Mouse (Mus musculus) NIH3T3 (cell line): Measurements from ENCODE around the gene Cd82.

ENCODE experiments used
- DNase-seq: peaks from one replicate; pipeline ENCODE4 v3.0.0-alpha.2; 2012; ENCODE audit warnings: low read depth

Cd82 gene

GRCm38 (mm10) chr2:93415281-93415680, 47.7 kb downstream of the Cd82 start:
- DNase-seq, result no peak

DNA sequence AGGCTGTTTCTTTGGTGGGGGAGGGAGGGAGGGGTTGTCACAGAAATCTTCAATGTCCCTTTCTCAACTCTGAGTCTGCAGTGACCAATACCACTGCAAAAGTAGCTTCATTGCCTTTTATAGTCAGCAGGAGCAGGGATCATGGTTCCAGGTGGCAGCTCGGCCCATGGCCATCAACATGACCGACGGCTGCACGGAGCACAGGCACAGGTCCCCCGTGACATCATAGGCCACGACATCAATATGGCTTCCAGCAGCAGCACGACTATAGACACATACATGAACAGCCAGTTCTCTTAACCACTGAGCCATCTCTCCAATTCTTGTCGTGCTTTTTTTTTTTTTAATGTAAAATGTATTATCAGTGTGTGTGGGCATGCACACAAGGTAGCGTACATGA, 48.8 kb downstream of the Cd82 start:
- no peak for DNase-seq

DNA sequence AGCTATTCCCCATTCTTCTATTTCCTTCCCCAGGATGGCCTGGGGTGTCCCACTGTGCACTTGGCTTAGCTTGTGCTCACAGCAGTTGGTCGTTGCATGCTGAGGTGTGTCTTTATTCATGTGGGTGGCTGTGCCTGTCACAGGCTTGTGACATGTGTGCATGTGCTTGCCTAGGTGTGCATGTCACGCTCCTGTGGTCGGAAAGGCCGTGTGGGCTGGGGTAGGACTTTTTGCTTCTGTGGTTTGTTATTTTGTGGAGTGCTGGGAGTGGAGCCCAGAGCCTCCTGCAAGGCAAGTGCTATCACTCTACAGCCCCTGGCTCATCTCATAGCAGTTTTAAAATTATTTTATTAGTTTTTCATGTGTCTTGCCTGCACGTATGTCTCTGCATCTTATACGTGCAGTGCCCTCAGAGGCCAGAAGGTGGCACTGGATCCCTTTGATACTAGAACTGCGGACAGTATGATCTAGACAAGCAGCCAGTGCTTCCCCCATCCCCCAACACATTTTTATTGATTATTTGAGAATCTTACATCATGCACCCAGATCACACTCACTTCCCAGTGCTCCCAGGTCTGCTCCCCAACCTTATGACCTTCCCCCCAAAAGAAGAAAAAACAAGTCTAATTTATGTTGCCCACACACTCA, 49.4 kb downstream of the Cd82 start:
- DNase-seq, result peak; percentile 73

GRCm38 (mm10) chr2:93412101-93412500, 50.8 kb downstream of the Cd82 start:
- DNase-seq, result no peak

- no peak for DNase-seq
Observed at GRCm38 (mm10) chr2:93410899-93411570, 51.9 kb downstream of the Cd82 start.

DNA sequence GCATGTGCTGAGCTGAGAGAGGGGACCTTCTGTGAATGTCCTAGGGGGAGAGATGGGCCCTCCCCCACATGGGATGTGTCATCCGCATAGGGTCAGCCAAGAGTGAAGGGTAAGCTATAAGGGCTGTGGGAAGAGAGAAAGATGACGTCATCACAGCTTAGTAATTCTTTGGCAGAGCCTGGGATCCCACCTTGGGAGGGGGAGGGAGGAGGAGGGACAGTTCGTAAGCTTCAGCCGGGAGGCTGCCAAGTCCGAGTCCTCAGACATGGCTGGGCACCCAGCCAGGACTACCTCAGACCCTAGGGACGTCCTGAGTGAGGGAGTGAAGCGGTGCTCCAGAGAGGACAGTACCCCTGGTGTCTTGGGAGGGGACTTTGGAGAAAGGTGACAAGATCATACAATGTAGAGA, 57.9 kb downstream of the Cd82 start:
- peak; percentile 63 for DNase-seq

- no peak for DNase-seq
Observed at GRCm38 (mm10) chr2:93404169-93404568, 58.8 kb downstream of the Cd82 start.

DNA sequence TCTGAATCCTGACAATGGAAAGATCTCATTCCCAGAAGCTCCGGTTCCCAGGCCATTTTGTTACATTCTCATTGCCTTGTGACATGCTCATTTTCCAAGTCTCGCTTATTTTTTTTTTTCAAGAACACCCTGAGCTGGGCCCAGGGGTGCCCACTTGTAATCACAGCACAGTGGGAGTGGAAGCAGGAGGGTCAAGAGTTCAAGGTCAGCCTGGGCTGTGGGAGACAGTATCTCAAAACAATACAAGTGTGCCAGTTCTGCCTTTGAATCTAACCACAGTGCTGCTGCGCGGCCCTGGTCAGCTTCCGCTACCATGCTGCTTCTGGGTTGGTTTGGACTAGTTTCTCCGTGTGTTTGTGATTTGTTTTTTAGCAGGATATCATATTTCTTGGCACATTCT, 59.7 kb downstream of the Cd82 start:
- no peak for DNase-seq

GRCm38 (mm10) chr2:93391198-93391597, 71.7 kb downstream of the Cd82 start:
- DNase-seq, result no peak

GRCm38 (mm10) chr2:93390170-93390926, 72.6 kb downstream of the Cd82 start:
- no peak for DNase-seq

- DNase-seq, result no peak
Observed at GRCm38 (mm10) chr2:93386958-93387357, 76.0 kb downstream of the Cd82 start.

GRCm38 (mm10) chr2:93383831-93384230, 79.1 kb downstream of the Cd82 start:
- no peak for DNase-seq

DNA sequence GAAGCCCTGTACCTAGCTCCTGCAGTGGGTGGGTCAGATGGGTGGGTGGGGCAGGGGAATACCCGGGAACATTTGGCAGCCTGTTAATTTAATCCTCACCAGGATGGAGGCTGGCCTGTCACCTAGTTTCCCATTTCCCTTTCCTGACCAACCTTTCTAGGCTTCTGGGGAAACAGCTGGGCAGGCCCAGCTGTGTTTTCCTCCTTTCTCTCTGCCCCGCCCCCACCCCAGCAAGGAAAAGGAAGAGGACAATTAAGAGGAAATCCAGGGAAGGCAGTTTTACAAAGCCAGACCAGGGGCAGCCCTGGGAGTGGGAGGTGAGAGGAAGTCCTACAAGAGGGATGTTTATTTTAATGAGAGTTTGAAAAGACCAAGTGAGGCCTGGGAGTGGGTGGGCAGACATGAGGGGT, 82.3 kb downstream of the Cd82 start:
- no peak for DNase-seq

DNA sequence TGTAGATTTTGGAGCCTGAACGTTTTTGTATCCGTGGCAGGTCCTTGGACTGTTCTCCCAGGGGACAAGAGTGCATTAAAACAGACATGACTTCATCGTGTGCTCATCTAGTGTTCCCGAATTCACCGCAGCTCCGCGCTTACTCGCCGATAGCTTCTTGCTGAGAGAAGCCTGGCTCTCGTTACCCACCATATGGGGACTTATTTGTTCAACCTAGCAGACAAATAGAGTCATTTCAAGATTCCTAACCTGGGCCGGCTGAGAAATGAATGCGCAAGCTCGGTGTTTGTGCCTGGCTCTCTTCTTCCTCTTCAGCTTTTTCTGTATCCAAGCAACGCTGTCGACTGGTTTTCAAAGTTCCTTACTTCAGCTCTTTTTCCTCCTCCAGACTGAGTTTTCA, 85.1 kb downstream of the Cd82 start:
- DNase-seq, result no peak

GRCm38 (mm10) chr2:93377157-93377556, 85.8 kb downstream of the Cd82 start:
- DNase-seq, result no peak

GRCm38 (mm10) chr2:93372872-93373271, 90.1 kb downstream of the Cd82 start:
- DNase-seq, result no peak

DNA sequence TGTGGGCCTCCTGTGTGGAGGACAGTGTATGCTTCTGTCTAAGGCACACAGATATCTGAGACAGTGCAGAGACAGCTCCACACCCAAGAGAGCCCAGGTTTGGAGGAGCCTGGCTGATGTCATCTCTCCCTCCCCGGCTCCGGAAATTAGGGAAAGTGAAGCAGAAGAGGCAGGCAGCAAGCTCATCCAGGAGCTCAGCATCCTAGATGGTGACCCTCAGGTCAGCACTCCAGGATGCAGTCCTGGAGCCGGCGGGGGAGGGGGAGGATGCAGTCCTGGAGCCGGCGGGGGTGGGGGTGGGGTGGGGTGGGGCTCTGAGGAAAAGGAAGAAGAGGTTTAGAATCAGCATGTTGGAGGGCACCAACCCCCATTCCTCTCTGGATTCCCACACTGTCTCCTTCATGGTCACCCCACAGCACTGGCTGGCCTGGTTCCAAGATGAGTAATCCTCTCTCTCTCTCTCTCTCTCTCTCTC, 90.8 kb downstream of the Cd82 start:
- peak; percentile 14 for DNase-seq
